In the genomic region with DNA sequence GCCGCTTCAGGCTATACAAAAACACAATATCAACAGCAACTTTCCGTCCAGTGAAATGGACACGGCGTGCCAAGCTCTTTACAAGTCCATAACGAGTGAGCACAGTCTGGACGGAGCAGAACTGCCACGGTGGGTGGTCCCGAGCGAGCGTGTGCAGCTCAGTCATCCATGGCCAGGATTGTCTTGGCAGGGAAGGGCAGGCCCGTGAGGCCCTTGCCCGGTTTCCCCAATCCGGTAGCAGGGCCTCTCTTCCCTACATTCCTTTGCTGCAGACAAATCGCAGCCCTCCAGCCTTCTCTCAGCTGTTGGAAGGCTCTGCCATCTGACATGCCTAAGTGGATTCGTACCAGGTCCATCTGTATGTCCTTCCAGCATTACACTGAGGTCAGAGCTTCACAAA, we compare ENCODE assay signal across 8 mouse cellular contexts.
DNase-seq lines count a peak whose midpoint lies in the region; ATAC-seq and TF ChIP-seq lines count a peak whose summit lies in the region.

No protein-coding gene starts in this region.

- H3K4me2 ChIP-seq in intestine, embryonic 15.5 days (replicated peaks), result 0 out of 2 replicates have a peak overlapping the region, but pooled peaks have one; percentile 11
- H3K4me2 ChIP-seq in neural tube, embryonic 12.5 days (replicated peaks), result 0 out of 2 replicates have a peak overlapping the region, but pooled peaks have one; percentile 9
- H3K4me2 ChIP-seq in liver, postnatal 0 days (ENCODE audit: low read depth, low read length), result no peak overlapping the region

- ATAC-seq in intestine, embryonic 15.5 days, result peak; percentile 78
- ATAC-seq in neural tube, embryonic 12.5 days (ENCODE audit: low FRiP score, low read depth), result peak; percentile 59; the same call in 1 of the 2 replicates
- no peak for ATAC-seq in liver, postnatal 0 days
- no peak for ATAC-seq in activated CD4-positive, CD25-positive, alpha-beta regulatory T cell, adult 4 months

- 35% methylated on average over 15 of the region's 15 CpGs for WGBS in intestine, embryonic 15.5 days
- WGBS in neural tube, embryonic 12.5 days, result 42% methylated on average over 15 of the region's 15 CpGs
- WGBS in liver, postnatal 0 days (ENCODE audit: insufficient replicate concordance), result 75% methylated on average over 15 of the region's 15 CpGs

- H3K27ac ChIP-seq in intestine, embryonic 15.5 days, result peak overlapping the region; percentile 48
- H3K27ac ChIP-seq in neural tube, embryonic 12.5 days, result no peak overlapping the region
- H3K27ac ChIP-seq in liver, postnatal 0 days (ENCODE audit: low read depth), result no peak overlapping the region

- no peaks in the 10 kb centered on the region for H3K36me3 ChIP-seq in intestine, embryonic 15.5 days
- no peaks in the 10 kb centered on the region for H3K36me3 ChIP-seq in neural tube, embryonic 12.5 days
- H3K36me3 ChIP-seq in liver, postnatal 0 days (replicated peaks; ENCODE audit: insufficient read depth, low read length), result no peaks in the 10 kb centered on the region

- H3K9me3 ChIP-seq in intestine, embryonic 15.5 days, result no peaks in the 10 kb centered on the region
- no peaks in the 10 kb centered on the region for H3K9me3 ChIP-seq in neural tube, embryonic 12.5 days
- H3K9me3 ChIP-seq in liver, postnatal 0 days (ENCODE audit: low read length), result no peaks in the 10 kb centered on the region

- peak; percentile 33 to 41 for DNase-seq in right cerebral cortex, postnatal 10 days (ENCODE audit: low spot score in 2 of 2)
- DNase-seq in right cerebral cortex, postnatal 36 days (ENCODE audit: low spot score in 2 of 2), result no peak
- DNase-seq in gastrocnemius, postnatal 25 days, result peak; percentile 50
- no peak for DNase-seq in adrenal gland, postnatal 14 days
- DNase-seq in liver, postnatal 0 days, result no peak

- no peak for TF ChIP-seq EP300 in liver, postnatal 0 days (IDR thresholded peaks at IDR 0.05; ENCODE audit: low read depth)

- no peaks in the 10 kb centered on the region for H3K27me3 ChIP-seq in intestine, embryonic 15.5 days (replicated peaks)
- H3K27me3 ChIP-seq in neural tube, embryonic 12.5 days (replicated peaks), result no peaks in the 10 kb centered on the region
- H3K27me3 ChIP-seq in liver, postnatal 0 days (ENCODE audit: insufficient read depth, low read length), result no peaks in the 10 kb centered on the region

- TF ChIP-seq CTCF in liver, postnatal 0 days (IDR thresholded peaks at IDR 0.05; ENCODE audit: low read depth), result no peak

- no peak overlapping the region for H3K9ac ChIP-seq in intestine, embryonic 15.5 days
- no peak overlapping the region for H3K9ac ChIP-seq in neural tube, embryonic 12.5 days
- no peak overlapping the region for H3K9ac ChIP-seq in liver, postnatal 0 days (replicated peaks)

- H3K4me3 ChIP-seq in intestine, embryonic 15.5 days (replicated peaks), result no peak overlapping the region
- H3K4me3 ChIP-seq in neural tube, embryonic 12.5 days, result no peak overlapping the region
- H3K4me3 ChIP-seq in liver, postnatal 0 days (ENCODE audit: low read depth, low read length), result no peak overlapping the region

- peaks cover 12% of the 10 kb centered on the region; the same call in 1 of the 2 replicates for H3K4me1 ChIP-seq in intestine, embryonic 15.5 days (replicated peaks)
- H3K4me1 ChIP-seq in neural tube, embryonic 12.5 days, result peaks cover 26% of the 10 kb centered on the region
- H3K4me1 ChIP-seq in liver, postnatal 0 days (ENCODE audit: insufficient read depth), result no peaks in the 10 kb centered on the region

Comparison
In these comparisons a context has a peak if more than half of its experiments do, and no peak if none do; other contexts are left out.
1. DNase-seq: peak in right cerebral cortex, postnatal 10 days (2 of 2) and gastrocnemius, postnatal 25 days (single experiment); none in right cerebral cortex, postnatal 36 days (0 of 2), adrenal gland, postnatal 14 days (single experiment) and liver, postnatal 0 days (single experiment).
2. ATAC-seq: peak in intestine, embryonic 15.5 days (single experiment) and neural tube, embryonic 12.5 days (single experiment); none in liver, postnatal 0 days (single experiment) and activated CD4-positive, CD25-positive, alpha-beta regulatory T cell, adult 4 months (single experiment).